Mouse (Mus musculus) ES-E14 (cell line): Measurements from ENCODE around the gene Cnot3.

Source experiments
- CHD2 ChIP-seq: IDR thresholded peaks from 2 replicates; pipeline ENCODE4 v1.6.1; 2014; ENCODE audit warnings: mild to moderate bottlenecking, low read depth, low read length, inconsistent platforms
- HCFC1 ChIP-seq: IDR thresholded peaks from 2 replicates; pipeline ENCODE4 v1.6.1; 2012; ENCODE audit warnings: low read length, inconsistent platforms, borderline replicate concordance; ENCODE audit not compliant: insufficient read depth
- MAFK ChIP-seq: IDR thresholded peaks from 2 replicates; pipeline ENCODE4 v1.6.1; 2014; ENCODE audit warnings: mild to moderate bottlenecking, low read depth, low read length, inconsistent platforms; ENCODE audit not compliant: insufficient read depth
- ZC3H11A ChIP-seq: IDR thresholded peaks from 2 replicates; pipeline ENCODE4 v1.6.1; 2012; ENCODE audit warnings: low read depth, mild to moderate bottlenecking, inconsistent platforms, low read length, borderline replicate concordance
- ZNF384 ChIP-seq: IDR thresholded peaks from 2 replicates; pipeline ENCODE4 v1.6.1; 2012; ENCODE audit warnings: low read depth, low read length, inconsistent platforms

DNA sequence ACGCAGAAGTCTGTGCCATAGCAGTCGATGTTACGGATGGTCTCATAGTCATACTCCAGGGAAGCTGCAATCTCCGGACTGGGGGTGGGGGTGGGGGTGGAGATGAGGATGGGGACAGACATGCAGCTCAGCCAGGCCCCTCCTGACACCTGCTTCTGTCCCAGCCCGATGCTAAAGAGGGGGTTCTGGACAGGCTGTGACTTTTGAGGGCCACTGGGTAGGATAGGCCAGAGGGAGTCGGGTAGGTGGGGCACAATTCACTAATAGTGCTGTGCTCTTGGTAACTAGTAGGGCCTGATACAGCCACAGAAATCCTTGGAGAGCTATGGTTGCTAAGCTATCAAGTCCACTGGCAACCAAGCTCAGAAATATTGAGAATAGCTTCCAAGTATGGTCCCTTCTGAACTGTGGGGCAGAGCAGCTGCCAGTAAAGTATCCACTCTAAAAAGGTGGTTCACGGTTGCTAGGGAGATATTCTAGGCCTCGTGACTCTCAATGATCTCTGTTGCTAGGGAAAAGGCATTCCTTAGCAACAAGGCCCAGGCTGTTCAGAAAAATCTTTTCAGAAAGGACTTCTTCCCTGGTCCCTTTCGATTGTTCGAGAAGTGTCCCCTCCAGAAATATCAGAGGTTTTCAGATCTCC lies 39.0 kb downstream of the Cnot3 start:
- TF ChIP-seq ZNF384, result no peak
- TF ChIP-seq CHD2, result no peak
- TF ChIP-seq ZC3H11A, result no peak
- no peak for TF ChIP-seq HCFC1
- TF ChIP-seq MAFK, result no peak
